Mouse (Mus musculus): ENCODE results near the gene Cdkl3. TPM values are rescaled to one million over a fixed set of nuclear protein-coding genes. Genes with fewer than 3 reads are reported as not detected.

Gene Cdkl3
- polyA plus RNA-seq, 1 experiment from 2014 or later, result 9.4 TPM

DNA sequence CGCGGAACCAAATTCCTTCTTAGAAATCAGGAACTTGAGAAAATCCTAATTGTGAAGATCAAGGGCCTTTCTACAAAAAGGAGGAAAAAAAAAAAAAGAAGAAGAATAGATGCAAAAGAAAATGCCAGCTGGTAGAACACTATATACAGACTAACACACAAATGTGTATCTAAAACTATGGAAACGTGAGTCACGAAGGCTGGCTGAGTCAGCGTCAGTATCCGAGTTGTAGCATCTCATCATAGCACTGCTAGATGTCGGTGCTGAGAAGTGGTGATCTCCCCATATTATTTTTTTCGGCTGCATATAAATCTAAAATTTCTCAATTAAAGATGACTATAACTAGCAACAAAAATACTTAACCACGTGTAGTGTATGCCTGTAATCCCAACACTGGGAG, 87.2 kb downstream of the Cdkl3 start:
- TF ChIP-seq CTCF (IDR thresholded peaks at IDR 0.05; ENCODE audit: low read depth), result no peak
- DNase-seq (no peak), ATAC-seq (ENCODE audit: insufficient read depth) (no peak)
- Histone ChIP-seq H3K9me3 (ENCODE audit: low read depth, low read length) (no peaks in the 10 kb centered on the region), H3K4me3 (ENCODE audit: low read depth, low read length) (no peak overlapping the region), H3K27me3 (ENCODE audit: insufficient read depth, low read length) (no peaks in the 10 kb centered on the region), H3K4me1 (ENCODE audit: insufficient read depth) (0 out of 2 replicates have a peak, but pooled peaks cover 6% of the 10 kb centered on the region), H3K9ac (no peak overlapping the region), H3K36me3 (ENCODE audit: insufficient read depth) (no peaks in the 10 kb centered on the region), H3K4me2 (no peak overlapping the region), H3K27ac (ENCODE audit: low read depth) (no peak overlapping the region)
- 82% methylated on average over 9 of the region's 9 CpGs for WGBS

DNA sequence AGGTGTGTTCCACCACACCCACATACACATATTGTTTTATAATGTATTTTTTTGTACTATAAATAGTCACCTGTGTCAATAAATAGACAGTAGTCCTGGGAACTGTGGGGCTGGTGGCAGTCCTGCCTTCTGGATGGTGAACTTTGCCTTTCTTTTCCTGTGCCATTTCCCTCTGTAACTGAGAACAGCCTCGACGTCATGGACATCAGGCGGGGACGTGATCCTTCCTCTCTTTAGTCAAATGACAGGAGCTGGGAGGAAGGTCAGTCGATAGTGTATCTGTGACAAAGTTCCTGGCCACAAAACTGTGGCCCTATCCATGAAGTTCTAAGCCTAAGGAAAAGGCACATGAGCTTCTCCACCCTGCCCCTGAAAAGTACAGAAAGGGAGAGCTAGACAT, 90.5 kb downstream of the Cdkl3 start:
- DNase-seq (no peak), ATAC-seq (ENCODE audit: insufficient read depth) (no peak)
- Histone ChIP-seq H3K4me3 (ENCODE audit: low read depth, low read length) (no peak overlapping the region), H3K27ac (ENCODE audit: low read depth) (no peak overlapping the region), H3K9me3 (ENCODE audit: low read depth, low read length) (no peaks in the 10 kb centered on the region), H3K4me2 (no peak overlapping the region), H3K27me3 (ENCODE audit: insufficient read depth, low read length) (no peaks in the 10 kb centered on the region), H3K4me1 (ENCODE audit: insufficient read depth) (0 out of 2 replicates have a peak, but pooled peaks cover 3% of the 10 kb centered on the region), H3K36me3 (ENCODE audit: insufficient read depth) (no peaks in the 10 kb centered on the region), H3K9ac (no peak overlapping the region)
- 46% methylated on average over 5 of the region's 5 CpGs for WGBS
- TF ChIP-seq CTCF (IDR thresholded peaks at IDR 0.05; ENCODE audit: low read depth), result no peak

DNA sequence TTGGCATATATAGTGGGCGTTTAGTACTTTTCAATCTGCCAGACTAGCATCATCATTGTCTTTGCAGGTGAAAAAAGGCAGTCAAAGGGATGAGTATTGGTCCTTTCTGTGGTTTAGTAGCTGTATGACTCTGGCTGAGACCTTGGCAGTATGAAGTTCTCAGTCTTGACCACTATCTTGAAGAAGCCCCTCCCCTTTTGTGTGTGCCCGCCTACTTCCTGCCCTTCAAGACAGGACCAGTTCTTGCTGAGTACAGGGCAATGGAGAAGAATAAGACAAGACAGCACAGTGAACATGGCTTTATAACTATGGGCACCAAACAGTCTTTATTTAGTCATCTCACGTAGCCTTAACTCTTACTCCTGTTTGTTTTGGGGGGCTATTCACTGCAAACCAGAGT, 93.0 kb downstream of the Cdkl3 start:
- no peak for ATAC-seq (ENCODE audit: insufficient read depth)
- Histone ChIP-seq H3K27ac (ENCODE audit: low read depth) (no peak overlapping the region), H3K36me3 (ENCODE audit: insufficient read depth) (0 out of 2 replicates have a peak, but pooled peaks cover 4% of the 10 kb centered on the region), H3K9me3 (ENCODE audit: low read depth, low read length) (no peaks in the 10 kb centered on the region), H3K27me3 (ENCODE audit: insufficient read depth, low read length) (no peaks in the 10 kb centered on the region), H3K4me3 (ENCODE audit: low read depth, low read length) (no peak overlapping the region), H3K4me1 (ENCODE audit: insufficient read depth) (peaks cover 8% of the 10 kb centered on the region; the same call in 1 of the 2 replicates), H3K9ac (no peak overlapping the region), H3K4me2 (no peak overlapping the region)
- WGBS, result 67% methylated on average over 3 of the region's 3 CpGs
- no peak for DNase-seq
- TF ChIP-seq CTCF (IDR thresholded peaks at IDR 0.05; ENCODE audit: low read depth), result no peak

DNA sequence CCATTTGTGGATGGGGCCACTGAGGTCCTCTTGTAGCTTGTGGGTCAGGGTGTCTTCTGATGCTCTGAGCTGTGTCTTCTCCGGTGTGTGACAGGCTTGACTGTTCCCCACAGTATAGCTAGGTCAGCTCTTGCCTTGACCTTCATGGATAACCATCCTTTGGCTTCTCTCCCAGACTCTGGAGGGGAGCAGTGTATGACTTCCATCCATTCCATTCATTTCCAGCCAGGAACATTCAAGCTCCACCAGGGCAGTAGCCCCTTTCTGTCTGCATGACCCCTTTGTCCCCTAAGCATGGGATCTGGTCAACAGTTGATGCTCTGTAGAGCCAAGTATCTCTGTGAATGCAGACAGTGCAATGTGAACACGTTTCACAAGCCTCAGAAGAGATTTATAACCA, 93.6 kb downstream of the Cdkl3 start:
- DNase-seq (no peak), ATAC-seq (ENCODE audit: insufficient read depth) (no peak)
- H3K4me2 ChIP-seq, result peak overlapping the region; percentile 88
- no peak overlapping the region for H3K27ac ChIP-seq (ENCODE audit: low read depth)
- 71% methylated on average over 2 of the region's 2 CpGs for WGBS
- H3K27me3 ChIP-seq (ENCODE audit: insufficient read depth, low read length), result no peaks in the 10 kb centered on the region
- H3K9me3 ChIP-seq (ENCODE audit: low read depth, low read length), result no peaks in the 10 kb centered on the region
- 0 out of 2 replicates have a peak, but pooled peaks cover 4% of the 10 kb centered on the region for H3K36me3 ChIP-seq (ENCODE audit: insufficient read depth)
- no peak overlapping the region for H3K9ac ChIP-seq
- H3K4me1 ChIP-seq (ENCODE audit: insufficient read depth), result peaks cover 8% of the 10 kb centered on the region; the same call in 1 of the 2 replicates
- TF ChIP-seq CTCF (IDR thresholded peaks at IDR 0.05; ENCODE audit: low read depth), result no peak
- no peak overlapping the region for H3K4me3 ChIP-seq (ENCODE audit: low read depth, low read length)

DNA sequence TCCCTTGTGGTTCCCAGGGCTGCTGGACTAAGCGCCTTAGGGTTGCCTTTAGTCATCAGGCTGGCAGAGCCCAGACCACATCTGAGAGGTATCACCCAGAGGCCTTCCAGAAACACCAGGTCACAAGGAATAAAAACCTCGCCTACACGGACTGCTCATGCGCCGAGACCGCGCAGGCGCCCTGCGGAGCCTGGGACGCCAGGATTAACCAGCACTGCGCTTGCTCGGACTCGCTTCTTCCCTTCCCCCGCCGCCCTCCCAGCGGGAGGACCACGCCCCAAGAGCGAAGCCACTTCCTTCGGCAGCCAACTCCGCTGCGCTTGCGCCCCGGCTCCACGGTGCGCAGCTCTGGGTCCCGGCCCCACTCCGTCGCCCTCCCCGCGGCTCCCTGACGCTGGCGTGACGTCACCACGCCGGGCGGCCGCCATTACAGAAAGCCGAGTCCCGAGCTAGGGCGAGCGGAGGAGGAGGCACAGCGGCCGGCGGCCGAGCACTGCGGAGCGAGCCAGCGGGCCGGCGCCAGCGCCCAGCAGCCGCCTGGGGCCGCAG, 94.5 kb downstream of the Cdkl3 start, which contains the start of gene Ppp2ca:
TSS of gene Ppp2ca (plus strand) at position 284 of the 549 bp plus-strand sequence.
- Histone ChIP-seq H3K4me1 (ENCODE audit: insufficient read depth) (peaks cover 8% of the 10 kb centered on the region; the same call in 1 of the 2 replicates), H3K9ac (peak within 1 kb of the TSS; percentile 99), H3K27me3 (ENCODE audit: insufficient read depth, low read length) (no peaks in the 10 kb centered on the region), H3K27ac (ENCODE audit: low read depth) (peak within 1 kb of the TSS; percentile 99), H3K4me2 (peak within 1 kb of the TSS; percentile 88), H3K9me3 (ENCODE audit: low read depth, low read length) (no peaks in the 10 kb centered on the region), H3K36me3 (ENCODE audit: insufficient read depth) (0 out of 2 replicates have a peak, but pooled peaks cover 4% of the 10 kb centered on the region), H3K4me3 (ENCODE audit: low read depth, low read length) (peak within 1 kb of the TSS; percentile 98)
- peak; percentile 98 for ATAC-seq (ENCODE audit: insufficient read depth)
- TF ChIP-seq CTCF (IDR thresholded peaks at IDR 0.05; ENCODE audit: low read depth), result no peak
- DNase-seq, result peak; percentile 100
- WGBS, result under 1% methylated on average over 53 of the region's 53 CpGs

DNA sequence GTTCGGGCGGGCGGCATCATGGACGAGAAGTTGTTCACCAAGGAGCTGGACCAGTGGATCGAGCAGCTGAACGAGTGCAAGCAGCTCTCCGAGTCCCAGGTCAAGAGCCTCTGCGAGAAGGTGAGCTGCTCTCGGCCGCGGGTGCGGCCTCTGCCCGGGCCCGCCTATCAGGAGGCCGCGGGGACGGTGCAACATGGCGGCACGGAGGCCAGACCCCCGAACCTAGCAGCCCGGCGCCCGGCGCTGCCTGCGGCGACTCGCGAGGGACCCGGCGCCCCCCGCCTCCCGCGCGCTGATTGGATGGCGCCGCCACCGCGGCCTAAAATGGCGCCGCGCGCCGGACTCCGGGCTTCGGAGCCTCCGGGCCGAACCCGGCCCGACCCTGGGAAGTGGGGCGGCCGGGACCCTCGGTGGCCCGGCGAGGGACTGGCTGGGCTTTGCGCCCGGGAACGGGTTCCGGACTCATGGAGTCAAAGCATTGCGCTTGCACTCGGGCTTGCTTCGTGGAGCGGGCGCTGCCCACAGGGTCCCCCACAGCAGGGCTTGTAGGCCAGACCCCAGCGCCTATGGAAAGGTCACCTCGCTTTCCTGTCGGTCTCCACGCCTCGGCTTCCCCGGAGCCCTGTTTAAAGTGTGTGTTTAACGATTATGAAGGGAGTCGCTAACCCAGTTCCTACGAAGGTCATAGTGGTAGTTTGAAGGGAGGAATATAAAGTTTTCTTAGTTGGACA, 95.2 kb downstream of the Cdkl3 start:
- Histone ChIP-seq H3K4me2 (peak overlapping the region; percentile 88), H3K9me3 (ENCODE audit: low read depth, low read length) (no peaks in the 10 kb centered on the region), H3K27me3 (ENCODE audit: insufficient read depth, low read length) (no peaks in the 10 kb centered on the region), H3K27ac (ENCODE audit: low read depth) (peak overlapping the region; percentile 99), H3K4me3 (ENCODE audit: low read depth, low read length) (peak overlapping the region; percentile 98), H3K36me3 (ENCODE audit: insufficient read depth) (0 out of 2 replicates have a peak, but pooled peaks cover 4% of the 10 kb centered on the region), H3K9ac (peak overlapping the region; percentile 99), H3K4me1 (ENCODE audit: insufficient read depth) (peaks cover 8% of the 10 kb centered on the region; the same call in 1 of the 2 replicates)
- TF ChIP-seq CTCF (IDR thresholded peaks at IDR 0.05; ENCODE audit: low read depth), result no peak
- DNase-seq, result peak; percentile 88
- WGBS, result under 1% methylated on average over 70 of the region's 72 CpGs
- ATAC-seq (ENCODE audit: insufficient read depth), result peak; percentile 84

DNA sequence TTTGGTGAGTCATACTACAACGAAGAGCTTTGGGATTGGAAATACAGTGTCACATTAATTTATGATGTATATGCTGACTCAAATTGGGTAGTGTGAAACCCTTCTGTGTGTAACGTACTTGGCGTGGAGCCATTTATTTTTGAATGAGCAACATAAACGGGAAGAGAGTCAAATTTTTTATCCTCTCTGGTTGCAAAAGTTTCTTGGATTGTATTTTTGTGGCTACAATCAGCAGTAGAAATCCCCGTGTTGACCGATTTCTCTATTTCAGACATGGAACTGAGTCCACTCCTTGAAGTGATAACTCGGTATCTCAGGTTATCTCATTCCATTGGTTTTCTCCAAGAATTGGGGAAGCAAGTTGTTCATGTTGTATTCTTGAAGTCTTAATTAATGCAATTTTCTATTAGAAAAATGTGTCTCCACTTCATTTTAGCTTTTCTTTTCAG, 95.8 kb downstream of the Cdkl3 start:
- peak overlapping the region; percentile 99 for H3K27ac ChIP-seq (ENCODE audit: low read depth)
- 1% methylated on average over 7 of the region's 7 CpGs for WGBS
- ATAC-seq (ENCODE audit: insufficient read depth) (no peak), DNase-seq (peak; percentile 71)
- H3K9ac ChIP-seq, result peak overlapping the region; percentile 99
- H3K4me3 ChIP-seq (ENCODE audit: low read depth, low read length), result peak overlapping the region; percentile 98
- peak overlapping the region; percentile 88 for H3K4me2 ChIP-seq
- H3K4me1 ChIP-seq (ENCODE audit: insufficient read depth), result peaks cover 8% of the 10 kb centered on the region; the same call in 1 of the 2 replicates
- H3K27me3 ChIP-seq (ENCODE audit: insufficient read depth, low read length), result no peaks in the 10 kb centered on the region
- 0 out of 2 replicates have a peak, but pooled peaks cover 4% of the 10 kb centered on the region for H3K36me3 ChIP-seq (ENCODE audit: insufficient read depth)
- H3K9me3 ChIP-seq (ENCODE audit: low read depth, low read length), result no peaks in the 10 kb centered on the region
- no peak for TF ChIP-seq CTCF (IDR thresholded peaks at IDR 0.05; ENCODE audit: low read depth)

All from lung, embryonic 14.5 days (tissue).